Mouse (Mus musculus): ENCODE data around the gene Lca5l.

Gene Lca5l

DNA sequence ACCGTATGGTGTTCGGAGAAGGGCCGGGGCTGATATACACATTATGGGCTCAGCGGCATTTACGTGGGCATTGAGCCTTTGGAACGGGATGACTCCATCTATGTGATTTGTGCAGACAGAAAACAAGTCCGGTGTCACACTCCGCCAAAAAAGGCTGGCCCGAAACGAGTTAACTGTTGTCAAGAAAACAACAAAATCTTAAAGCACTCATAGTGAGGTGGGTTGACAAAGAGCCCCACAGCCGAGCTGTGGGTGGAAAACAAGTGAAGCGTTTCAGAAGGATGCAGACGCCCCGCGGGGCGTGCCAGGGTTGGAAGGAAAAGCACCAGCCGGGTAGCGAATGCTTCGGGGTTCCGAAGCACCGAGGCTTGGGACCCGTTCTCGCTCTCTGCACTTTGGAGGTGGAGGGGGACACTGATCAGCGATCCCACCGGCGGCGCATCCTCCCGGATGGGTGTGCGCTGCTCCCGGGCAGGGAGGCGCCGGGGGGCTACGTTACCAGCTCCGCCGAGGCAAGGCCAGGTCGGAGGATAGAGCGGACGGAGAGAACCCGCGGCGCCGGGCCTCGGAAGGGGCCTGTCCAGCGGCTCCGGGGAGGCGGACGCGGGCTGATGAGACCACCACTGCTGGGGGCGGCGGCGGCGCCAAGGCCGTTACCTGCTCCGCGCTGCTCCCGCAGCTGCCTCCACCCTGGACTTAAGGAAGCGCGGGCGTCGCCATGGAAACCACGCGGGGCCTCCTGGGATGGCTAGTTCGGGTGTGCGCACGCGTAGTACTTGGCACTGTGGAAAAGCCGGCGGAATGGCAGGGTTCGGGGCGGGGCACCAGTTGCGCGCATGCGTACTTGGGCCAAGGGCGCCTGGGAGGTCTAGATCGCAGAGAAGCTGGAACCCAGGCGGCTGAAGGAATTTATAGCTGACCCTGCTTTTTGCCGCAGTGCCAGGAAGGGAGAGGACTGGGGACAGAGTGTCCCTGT is at the start of gene Lca5l:
Lca5l (minus strand) TSS at position 741 of the 976 bp plus-strand sequence.
- peak; percentile 100 for DNase-seq (ENCODE audit: low spot score)

DNA sequence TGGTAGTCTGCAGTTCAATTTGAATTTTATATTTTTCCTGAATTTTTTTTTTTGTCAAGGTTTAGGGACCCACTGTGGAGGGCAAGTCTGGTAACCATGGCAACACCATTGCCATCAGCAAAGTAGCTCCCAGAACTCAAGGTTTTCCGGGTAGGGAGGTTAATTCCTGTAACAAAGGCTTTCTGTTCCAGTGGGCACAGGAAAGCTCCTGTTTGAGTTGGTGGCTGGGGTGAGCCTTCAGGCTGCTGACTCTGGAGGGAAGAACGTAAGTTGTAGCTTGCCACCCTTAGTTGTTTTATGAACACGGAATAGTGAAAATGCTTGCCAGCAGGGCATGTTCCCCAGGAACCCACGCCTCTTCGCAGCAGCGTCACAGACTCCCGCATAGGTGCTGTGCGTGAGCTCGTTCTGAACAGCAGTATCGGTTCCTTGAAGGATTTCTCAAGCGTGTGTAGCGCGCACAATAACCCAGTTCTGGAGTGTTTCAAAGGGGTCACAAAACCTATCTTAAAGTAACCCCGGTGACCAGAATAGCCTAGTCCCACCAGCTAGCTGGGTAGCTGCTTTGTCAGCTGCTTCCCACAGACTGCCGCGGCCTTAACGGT is 43.4 kb upstream of the Lca5l start, which contains the start of gene B3galt5:
B3galt5 (plus strand) TSS at position 436 of the 605 bp plus-strand sequence.
- DNase-seq (ENCODE audit: low spot score) = no peak

DNA sequence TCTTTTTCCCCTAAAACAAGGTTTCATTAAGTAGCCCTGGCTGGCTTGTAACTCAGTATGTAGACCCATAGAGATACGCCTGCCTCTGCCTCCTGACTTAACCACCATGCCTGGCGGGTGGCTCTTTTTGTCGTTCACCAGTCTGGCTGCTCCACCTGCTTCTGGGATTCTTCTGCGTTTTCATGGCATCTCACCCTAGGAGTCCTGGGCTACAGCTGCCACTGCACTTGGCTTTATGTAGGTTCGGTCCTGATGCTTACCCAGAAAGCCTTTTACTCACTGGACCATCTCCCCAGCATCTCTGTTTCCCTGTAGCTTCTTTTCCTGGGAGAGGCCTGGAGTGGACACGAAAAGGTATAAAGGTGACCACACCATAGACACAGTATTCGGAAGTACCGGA is 41.9 kb upstream of the Lca5l start:
- DNase-seq (ENCODE audit: low spot score) = no peak

GRCm38 (mm10) chr16:96231974-96232373 is 39.9 kb upstream of the Lca5l start:
- no peak for DNase-seq (ENCODE audit: low spot score)

GRCm38 (mm10) chr16:96231251-96231650 is 39.2 kb upstream of the Lca5l start:
- no peak for DNase-seq (ENCODE audit: low spot score)

DNA sequence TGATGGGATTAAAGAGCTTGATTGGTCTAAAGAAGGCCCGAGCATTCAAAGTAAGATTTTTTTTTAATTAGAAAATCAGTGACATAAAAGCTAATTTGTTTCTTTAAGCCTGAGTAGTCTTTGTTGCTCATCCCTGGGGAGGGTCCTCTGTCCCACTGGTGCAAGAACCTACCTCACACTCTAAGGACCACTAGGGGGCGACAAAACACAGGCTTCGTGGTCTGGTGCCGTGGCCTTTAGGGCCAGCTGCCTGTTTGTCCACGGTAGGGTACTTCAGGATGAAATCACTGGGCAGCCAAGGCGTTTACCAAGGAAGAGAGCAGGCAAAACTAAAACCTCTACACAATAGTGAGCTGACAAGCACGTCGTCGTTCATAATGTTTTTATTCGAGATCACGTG is 38.3 kb upstream of the Lca5l start:
- peak; percentile 79 for DNase-seq (ENCODE audit: low spot score)

DNA sequence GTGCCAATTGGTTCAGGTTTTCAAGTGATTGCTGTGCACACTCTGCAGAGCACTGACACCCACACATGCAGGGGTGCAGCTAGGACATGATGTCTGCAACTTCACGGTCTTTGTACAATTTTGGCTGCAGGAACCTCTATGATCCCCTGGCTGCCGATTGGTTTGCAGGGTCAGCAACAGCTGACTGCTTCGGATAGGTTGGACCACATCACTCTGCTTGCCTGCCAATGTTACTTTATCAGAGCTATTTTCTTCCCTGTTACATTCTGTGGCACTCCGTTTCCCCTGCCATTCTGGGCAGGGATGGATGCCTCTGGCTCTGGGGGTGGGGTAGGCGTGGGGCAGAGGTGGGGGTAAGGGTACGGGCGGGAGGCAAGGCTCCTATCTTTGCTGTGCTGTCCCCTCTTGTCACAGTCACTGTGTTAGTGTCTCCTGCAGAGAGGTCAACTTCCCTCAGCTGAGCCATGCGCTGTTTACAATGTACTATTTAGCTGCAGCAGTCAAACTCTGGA is 37.0 kb upstream of the Lca5l start:
- DNase-seq (ENCODE audit: low spot score) = no peak

DNA sequence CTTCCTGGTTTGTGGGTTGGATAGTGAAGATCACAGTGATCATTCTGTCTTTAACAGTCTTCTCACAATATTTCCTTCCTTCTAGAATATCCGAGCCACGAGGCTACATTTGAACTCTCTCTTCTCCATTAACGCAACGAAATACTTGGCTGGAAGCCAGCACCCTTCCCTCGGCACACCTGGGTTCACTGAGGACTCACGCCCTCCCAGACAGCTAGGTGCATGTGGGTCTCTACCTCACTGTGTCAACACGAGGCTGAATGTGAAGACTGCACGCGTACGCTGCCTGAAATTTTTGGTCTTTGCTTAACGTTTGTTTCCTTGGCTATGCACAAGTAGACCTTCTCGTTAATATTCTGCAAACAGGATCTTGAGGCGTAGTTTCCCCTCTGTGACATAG is 36.4 kb upstream of the Lca5l start:
- DNase-seq (ENCODE audit: low spot score) = no peak

DNA sequence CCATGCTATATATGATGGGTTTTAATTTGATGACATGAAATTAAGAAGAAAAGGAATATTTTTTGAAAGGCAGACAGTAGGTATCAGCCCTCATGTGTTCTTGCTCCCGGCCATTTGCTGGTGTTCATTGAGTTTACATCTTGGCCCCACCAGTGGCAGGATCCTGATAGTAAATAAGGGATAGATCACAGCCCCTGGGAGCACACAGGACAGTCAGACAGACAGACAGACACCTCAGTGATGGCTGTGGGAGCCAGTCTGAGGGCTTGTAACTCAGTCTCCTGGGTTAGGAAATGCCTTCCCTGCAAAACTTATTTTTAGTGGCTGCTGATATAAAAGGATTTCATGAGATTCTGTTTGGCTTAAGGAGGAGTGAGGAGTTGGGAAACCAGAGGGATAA is 30.4 kb upstream of the Lca5l start:
- no peak for DNase-seq (ENCODE audit: low spot score)

DNA sequence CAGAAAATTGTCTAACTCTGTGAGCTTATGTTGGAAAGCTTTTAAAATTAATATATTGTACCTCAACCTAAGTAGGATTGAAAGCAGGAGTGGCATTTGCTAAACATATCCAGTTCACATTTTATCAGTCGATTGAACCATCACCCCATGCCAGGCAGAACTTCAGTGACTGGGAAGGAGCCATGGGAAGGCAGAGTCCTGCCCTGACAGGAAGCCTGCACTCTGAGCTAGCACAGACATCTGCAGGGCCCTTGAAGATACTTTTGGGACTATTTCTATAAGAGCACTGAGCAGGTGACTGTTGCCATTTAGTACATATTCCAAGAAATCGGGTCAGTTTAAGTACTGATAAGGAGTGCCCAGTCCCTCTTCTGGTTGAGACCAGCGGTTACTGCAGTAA is 29.9 kb upstream of the Lca5l start:
- no peak for DNase-seq (ENCODE audit: low spot score)

GRCm38 (mm10) chr16:96221491-96221890 is 29.4 kb upstream of the Lca5l start:
- peak; percentile 33 for DNase-seq (ENCODE audit: low spot score)

DNA sequence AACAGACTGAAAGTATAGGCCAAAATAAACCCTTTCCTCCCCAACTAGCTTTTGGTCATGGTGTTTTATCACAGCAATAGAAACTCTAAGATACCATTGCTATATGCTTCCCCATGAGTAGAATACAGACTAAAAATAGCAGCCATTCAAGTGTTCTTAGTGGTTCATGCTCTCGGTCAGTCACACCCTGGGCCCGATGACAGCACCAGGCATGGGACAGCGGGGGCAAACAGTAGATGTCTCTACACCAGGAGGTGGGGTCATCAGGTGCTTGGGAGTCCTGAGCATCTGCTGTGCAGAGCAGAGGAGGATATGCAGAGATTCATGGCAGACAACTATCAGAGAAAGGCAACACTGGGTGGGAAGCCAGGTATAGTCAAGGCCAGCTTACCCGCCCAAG is 21.0 kb upstream of the Lca5l start:
- no peak for DNase-seq (ENCODE audit: low spot score)

DNA sequence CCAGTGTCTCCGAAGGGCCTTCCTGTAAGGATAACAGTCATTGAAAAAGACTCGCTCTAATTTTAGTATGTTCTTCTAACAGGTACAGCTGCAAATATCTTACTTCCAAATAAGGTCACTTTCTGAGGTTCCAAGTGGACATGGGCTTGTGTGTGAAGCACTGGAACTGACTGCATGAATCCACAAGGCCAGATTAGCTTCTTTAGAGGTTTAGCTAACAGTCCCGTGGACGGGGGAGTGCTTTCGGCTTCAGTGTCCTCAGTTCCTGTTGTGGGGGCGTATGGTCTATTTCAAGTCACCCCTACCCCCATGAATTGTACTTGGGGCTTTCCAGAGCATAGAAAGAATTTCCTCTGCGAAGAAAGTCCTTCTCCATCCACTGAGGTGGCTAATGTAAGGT is 18.8 kb upstream of the Lca5l start:
- no peak for DNase-seq (ENCODE audit: low spot score)

DNA sequence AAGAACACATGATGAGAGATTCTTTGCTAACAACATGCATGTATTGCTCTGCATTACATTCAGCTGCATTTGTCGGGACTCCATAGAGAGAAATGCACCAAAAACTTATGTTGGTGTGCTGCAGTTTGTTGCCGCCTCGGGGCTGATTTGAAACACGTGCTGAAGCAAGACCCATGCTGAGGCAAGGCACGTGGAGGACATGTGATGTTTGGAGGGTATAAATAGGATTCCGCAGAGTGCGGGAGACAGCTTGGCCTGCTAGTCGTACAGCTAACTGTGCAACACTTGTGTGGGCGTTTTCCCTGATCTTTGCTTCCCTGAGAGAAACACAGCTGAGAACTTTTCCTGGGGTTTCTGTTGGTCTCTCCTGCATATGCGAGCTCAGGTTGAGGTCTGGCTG is 17.7 kb upstream of the Lca5l start:
- DNase-seq (ENCODE audit: low spot score) = no peak

DNA sequence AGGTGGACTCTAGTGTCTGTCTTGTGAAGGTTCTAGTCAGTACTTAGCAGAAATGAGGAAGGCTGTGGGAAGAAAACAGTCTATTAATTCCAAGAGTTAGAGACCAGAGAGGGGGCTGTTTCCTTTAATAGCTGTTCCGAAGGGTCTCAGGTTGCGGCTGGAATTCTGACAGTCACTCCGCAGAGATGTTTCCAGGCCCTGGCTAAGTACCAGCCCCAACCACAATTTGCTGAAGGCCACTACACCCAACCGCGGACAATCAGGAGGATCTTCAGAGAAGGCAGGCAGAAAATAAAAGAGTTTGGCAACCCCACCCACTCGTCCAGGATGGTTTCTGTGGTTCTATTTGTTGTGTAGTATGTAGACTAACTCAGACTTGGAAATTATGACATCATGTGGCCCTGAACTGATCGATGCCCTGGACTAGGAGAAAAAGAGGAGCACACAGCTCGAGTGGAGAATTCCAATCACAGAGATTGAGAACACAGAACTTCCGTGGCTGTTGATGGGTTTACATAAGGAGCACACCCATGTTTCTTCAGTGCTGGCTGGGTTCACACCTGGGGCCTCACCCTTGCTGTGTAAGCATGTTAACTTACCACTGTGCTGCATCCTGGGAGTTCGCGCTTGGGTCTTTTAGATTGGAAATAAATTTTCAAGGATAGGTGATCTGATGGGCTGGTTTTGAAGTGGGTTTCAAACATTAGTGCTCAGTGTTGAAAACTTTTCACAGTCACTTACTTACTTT is 9.6 kb upstream of the Lca5l start:
- no peak for DNase-seq (ENCODE audit: low spot score)

DNA sequence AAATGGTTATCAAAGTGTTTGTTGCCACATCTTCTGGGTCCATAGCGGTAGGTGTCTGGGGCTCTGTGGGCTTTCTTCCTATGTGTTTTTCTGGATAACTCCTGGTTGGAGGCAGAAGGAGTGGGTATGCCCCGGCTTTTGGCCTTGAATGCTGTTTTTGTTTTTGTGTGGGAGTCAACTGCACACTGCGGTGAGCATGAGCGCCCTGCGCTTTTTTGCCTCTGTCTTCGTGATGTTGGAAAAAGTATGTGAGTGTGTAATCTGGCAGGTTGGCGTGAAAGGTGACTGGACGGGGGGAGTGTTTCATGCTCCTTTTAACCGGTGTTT is 8.6 kb upstream of the Lca5l start:
- DNase-seq (ENCODE audit: low spot score) = no peak

DNA sequence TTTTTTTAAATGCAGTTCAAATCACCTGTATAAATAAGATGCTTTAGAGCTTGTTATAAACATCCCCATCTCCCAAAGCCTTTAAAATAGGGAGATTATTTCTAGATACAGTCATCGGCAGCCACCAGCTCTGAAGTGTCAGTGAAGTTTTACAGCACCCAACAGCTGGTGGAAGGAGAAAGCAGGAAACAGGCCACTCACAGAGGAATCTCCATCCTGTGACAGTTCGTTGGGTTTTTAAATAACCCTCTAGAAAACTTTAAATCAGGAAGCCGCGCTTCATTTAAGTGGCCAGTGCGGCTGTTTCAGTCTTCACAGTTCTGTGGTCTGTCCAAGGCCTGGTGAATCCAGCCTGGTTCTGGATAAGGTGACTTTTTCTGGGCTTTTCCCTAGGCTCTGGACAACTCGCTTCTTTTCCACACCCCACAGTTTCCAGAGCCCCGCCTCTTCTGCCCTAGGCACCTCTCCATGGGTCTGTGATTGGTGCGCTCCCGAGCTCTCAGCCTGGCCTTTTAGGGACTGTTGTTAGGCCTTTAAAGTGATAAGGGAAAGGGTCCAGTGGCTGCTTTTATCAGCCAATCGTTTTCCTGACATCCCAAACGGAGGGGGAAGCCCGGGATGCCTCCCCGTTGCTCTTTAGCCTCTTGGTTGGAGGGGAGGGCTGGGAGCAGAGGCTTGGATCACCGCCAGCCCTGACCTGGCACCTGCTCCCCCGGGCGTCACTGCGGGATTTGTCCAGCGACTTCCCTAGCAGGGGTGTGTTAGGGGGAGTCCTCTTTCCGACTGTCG is 8.0 kb upstream of the Lca5l start, which contains the start of gene Sh3bgr:
Sh3bgr (plus strand) TSS at position 538 of the 789 bp plus-strand sequence.
- DNase-seq (ENCODE audit: low spot score) = peak; percentile 88

GRCm38 (mm10) chr16:96187619-96188018 is 4.5 kb downstream of the Lca5l start:
- DNase-seq (ENCODE audit: low spot score) = no peak

GRCm38 (mm10) chr16:96179156-96179555 is 12.9 kb downstream of the Lca5l start:
- no peak for DNase-seq (ENCODE audit: low spot score)

DNA sequence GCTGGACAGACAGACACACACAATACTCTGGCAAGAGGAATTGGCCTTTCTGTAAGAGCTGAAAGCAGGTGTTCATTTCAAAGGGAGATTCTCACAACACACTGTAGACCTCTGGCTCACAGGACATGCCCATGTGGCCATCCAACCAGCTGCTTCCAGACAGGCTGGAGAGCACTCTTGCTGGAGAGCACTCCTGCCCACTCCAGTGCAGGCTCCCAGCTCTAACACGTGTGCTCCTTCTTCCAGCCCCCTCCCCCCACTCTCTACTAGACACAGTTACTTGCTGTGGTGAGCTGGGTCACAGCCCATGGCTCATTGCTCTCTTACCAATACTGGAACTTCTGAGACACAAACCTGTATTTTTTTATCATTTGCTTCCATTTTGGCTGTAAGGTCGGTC is 16.7 kb downstream of the Lca5l start:
- no peak for DNase-seq (ENCODE audit: low spot score)

DNA sequence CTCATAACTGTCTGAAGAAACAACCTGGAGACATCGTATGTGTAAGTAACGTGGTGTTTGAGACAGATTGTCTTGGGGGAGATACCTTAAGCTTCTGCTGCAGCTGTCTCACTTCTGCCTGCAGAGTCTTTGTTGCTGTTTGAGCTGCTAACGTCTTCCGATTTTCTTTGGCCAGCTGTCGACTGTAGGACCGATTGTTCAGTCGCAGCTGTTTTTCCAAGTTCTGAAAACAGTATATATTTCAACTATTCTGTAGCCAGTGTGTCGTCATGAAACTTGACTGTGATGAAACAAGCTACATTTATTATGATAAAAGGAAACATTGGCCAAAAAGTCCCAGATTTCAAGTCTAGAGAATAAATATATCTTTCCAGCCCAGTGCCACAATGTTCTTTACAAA is 18.4 kb downstream of the Lca5l start:
- no peak for DNase-seq (ENCODE audit: low spot score)

DNA sequence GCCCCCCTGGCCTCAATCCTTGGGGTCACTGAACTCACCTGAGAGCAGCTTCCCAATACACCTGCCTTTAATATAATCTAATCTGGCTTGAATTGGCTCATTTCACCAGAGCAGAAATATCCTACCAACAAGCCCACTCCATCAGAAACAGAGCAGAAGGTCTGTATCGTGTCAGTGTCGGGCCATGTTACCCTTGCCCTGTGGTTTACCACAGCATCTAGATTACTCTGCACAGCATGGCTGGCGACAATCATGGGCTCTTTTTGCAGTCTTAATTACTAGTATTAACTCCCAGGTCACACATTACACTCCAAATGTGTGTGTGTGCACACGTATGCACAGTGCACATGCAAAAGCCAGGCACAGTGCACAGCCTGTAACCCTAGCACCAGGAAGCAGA is 23.2 kb downstream of the Lca5l start:
- DNase-seq (ENCODE audit: low spot score) = no peak

All from testis, postnatal 10 days (tissue).